Comparison of ENCODE assay signal across 12 mouse cellular contexts in genomic region chr7:142056601-142057061, GRCm38 (mm10). TPM values are rescaled to one million over a fixed set of nuclear protein-coding genes. Genes with fewer than 3 reads are reported as not detected.
A peak's percentile ranks its signal among the peaks of the same experiment; 100 is the strongest.
DNase-seq lines count a peak whose midpoint lies in the region; ATAC-seq and TF ChIP-seq lines count a peak whose summit lies in the region.
"Had no signal": no experiment of that assay in that cellular context is flagged by ENCODE, and none has a peak within 500 bp of the region (broad histone marks: within the 10 kb centered on the region; RNA-seq: fewer than 3 reads in every experiment).

No protein-coding gene starts in this region.

- H3K36me3 ChIP-seq in kidney, adult 2 months (ENCODE audit: control insufficient read depth, insufficient read depth, low read length): no peaks in the 10 kb centered on the region
- H3K36me3 ChIP-seq: hindbrain, embryonic 15.5 days had no signal

- H3K27ac ChIP-seq in kidney, adult 2 months (ENCODE audit: insufficient read depth, low read depth, low read length): peak overlapping the region; percentile 16; the same call in 1 of the 2 replicates
- H3K27ac ChIP-seq: hindbrain, embryonic 15.5 days; midbrain, embryonic 12.5 days had no signal

- peak; percentile 76 to 78 for ATAC-seq in hematopoietic stem cell, adult 5-6 weeks (replicated peaks in 1 of 2; ENCODE audit: insufficient read depth in 1 of 2, low FRiP score in 2 of 2, low TSS enrichment in 1 of 2, low read depth in 1 of 2, poor library complexity in 2 of 2, severe bottlenecking in 2 of 2)
- ATAC-seq in megakaryocyte progenitor cell, adult 5-6 weeks (replicated peaks; ENCODE audit: poor library complexity): peak; percentile 63

- no peaks in the 10 kb centered on the region for H3K27me3 ChIP-seq in kidney, adult 2 months (replicated peaks; ENCODE audit: control insufficient read depth, insufficient read depth, low read length)
- H3K27me3 ChIP-seq: embryonic facial prominence, embryonic 15.5 days; hindbrain, embryonic 15.5 days; midbrain, embryonic 12.5 days had no signal

- DNase-seq in kidney, adult 2 months: peak; percentile 20
- no peak for DNase-seq in kidney, postnatal 25 days
- peak; percentile 79 for DNase-seq in CD4-positive helper T cell, adult 2 months (ENCODE audit: low read depth, low spot score)
- DNase-seq in layer of hippocampus, postnatal 10 days (ENCODE audit: low spot score in 2 of 2): no peak
- no peak for DNase-seq in frontal cortex, postnatal 25 days (ENCODE audit: low spot score in 2 of 2)
- no peak for DNase-seq in right cerebral cortex, postnatal 4 days
- DNase-seq: cerebellum, adult 2 months had no signal

- TF ChIP-seq POLR2A in kidney, adult 2 months (IDR thresholded peaks at IDR 0.05; ENCODE audit: low read depth, low read length): no peak

- H3K4me3 ChIP-seq in kidney, adult 2 months (ENCODE audit: insufficient read depth, low read depth, low read length): no peak overlapping the region
- H3K4me3 ChIP-seq: embryonic facial prominence, embryonic 15.5 days; hindbrain, embryonic 15.5 days; midbrain, embryonic 12.5 days had no signal

- peaks cover 26% of the 10 kb centered on the region; the same call in 1 of the 2 replicates for H3K4me1 ChIP-seq in kidney, adult 2 months (ENCODE audit: control insufficient read depth, insufficient read depth, low read length)

- 58% methylated on average over 1 of the region's 1 CpGs for WGBS in kidney, adult 2 months

- TF ChIP-seq CTCF in kidney, adult 2 months (conservative IDR thresholded peaks at IDR 0.05; ENCODE audit: insufficient read depth, insufficient read length, low read depth, low read length): no peak

RNA-seq across cellular contexts. Expression of gene Mob2, which starts 4.2 kb away (rescaled TPM):
- 44.0 and 45.3 TPM in 2 replicates for polyA plus RNA-seq in kidney, adult 2 months (2012; rRNA removed)
- total RNA-seq in hematopoietic stem cell, adult 5-6 weeks (2017): 53.6 and 72.9 TPM in 2 replicates
- 45.3 and 45.9 TPM in 2 replicates for total RNA-seq in megakaryocyte progenitor cell, adult 5-6 weeks (2015)
- 45.9 and 47.1 TPM in 2 replicates for total RNA-seq in megakaryocyte progenitor cell, adult 5-6 weeks (2017)
- total RNA-seq in layer of hippocampus, postnatal 10 days (2021): 10 to 100 TPM; 20.5 to 20.9 TPM

RNA-seq across cellular contexts. Expression of gene Dusp8, which starts 39.0 kb away (rescaled TPM):
- polyA plus RNA-seq in kidney, adult 2 months (2012; rRNA removed): 3.6 and 3.7 TPM in 2 replicates
- 0.15 TPM in 1 of 2 replicates, not detected in the other for total RNA-seq in hematopoietic stem cell, adult 5-6 weeks (2017)
- 0.12 TPM in 1 of 2 replicates, not detected in the other for total RNA-seq in megakaryocyte progenitor cell, adult 5-6 weeks (2015)
- not detected in 2 replicates for total RNA-seq in megakaryocyte progenitor cell, adult 5-6 weeks (2017)
- 100 to 1,000 TPM; 139 to 150 TPM for total RNA-seq in layer of hippocampus, postnatal 10 days (2021)

Comparison
In these comparisons a context has a peak if more than half of its experiments do, and no peak if none do; other contexts are left out.
1. DNase-seq: peak in kidney, adult 2 months (single experiment) and CD4-positive helper T cell, adult 2 months (single experiment); none in kidney, postnatal 25 days (0 of 2), layer of hippocampus, postnatal 10 days (0 of 2), frontal cortex, postnatal 25 days (0 of 2) and right cerebral cortex, postnatal 4 days (single experiment).
2. RNA of gene Dusp8, which starts 39.0 kb away (total RNA-seq): 139 to 150 TPM in layer of hippocampus, postnatal 10 days; 0.15 TPM in hematopoietic stem cell, adult 5-6 weeks and 0.12 TPM in megakaryocyte progenitor cell, adult 5-6 weeks; every median in the first group is over 100 times any median in the second.